Mouse (Mus musculus) megakaryocyte, embryonic 14.5 days (primary cell): Measurements from ENCODE around the gene Ltbp1.

Source experiments
- FLI1 ChIP-seq: IDR thresholded peaks from 2 replicates; pipeline ENCODE4 v1.6.1; 2012; ENCODE audit warnings: low read length, inconsistent platforms, mixed read lengths
- GATA1 ChIP-seq: IDR thresholded peaks from 3 replicates; pipeline ENCODE4 v1.6.1; 2012; ENCODE audit warnings: mixed read lengths, low read length, inconsistent platforms, borderline replicate concordance

DNA sequence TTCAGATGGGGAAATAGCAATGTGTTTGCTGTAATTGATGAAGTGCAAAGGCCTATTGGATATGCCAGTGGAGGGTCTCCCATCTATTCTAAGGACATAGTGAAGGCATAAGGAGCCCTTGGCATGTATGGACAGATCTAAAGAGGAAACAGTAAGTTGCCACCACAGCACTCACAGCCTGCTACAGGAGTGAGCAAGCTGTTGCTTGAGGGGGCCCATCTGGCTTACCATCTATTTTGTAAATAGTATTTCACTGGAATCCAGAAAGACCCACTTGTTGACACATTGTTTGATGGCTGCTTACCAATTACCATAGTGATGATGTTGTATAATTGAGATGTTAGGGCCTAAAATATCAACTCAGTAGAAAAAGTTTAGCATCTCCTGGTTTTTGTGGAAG lies 20.7 kb upstream of the Ltbp1 start:
- TF ChIP-seq GATA1, result no peak
- no peak for TF ChIP-seq FLI1
